Mouse (Mus musculus) kidney, adult 8-10 months (tissue): ENCODE data around the gene 2610002M06Rik.

Source experiments
- DNase-seq, 2 experiments: peaks; one replicate each; pipeline ENCODE4 v3.0.0; 2022

2610002M06Rik gene

GRCm38 (mm10) chrX:107816218-107816554, at the start of gene 2610002M06Rik:
2610002M06Rik (minus strand) TSS chrX:107816334.
- peak; percentile 83 to 88 for DNase-seq

- no peak for DNase-seq
Measured at GRCm38 (mm10) chrX:107858165-107858564, 42.0 kb upstream of the 2610002M06Rik start.

GRCm38 (mm10) chrX:107816726-107817125, 592 bp upstream of the 2610002M06Rik start:
- no peak for DNase-seq

- peak; percentile 32 to 33 for DNase-seq
Measured at GRCm38 (mm10) chrX:107815502-107816217, 474 bp downstream of the 2610002M06Rik start.

- no peak for DNase-seq
Measured at GRCm38 (mm10) chrX:107812120-107812519, 4.0 kb downstream of the 2610002M06Rik start.

- DNase-seq, result no peak
Measured at GRCm38 (mm10) chrX:107796919-107797318, 19.2 kb downstream of the 2610002M06Rik start.

- DNase-seq, result no peak
Measured at GRCm38 (mm10) chrX:107795785-107796184, 20.3 kb downstream of the 2610002M06Rik start.

GRCm38 (mm10) chrX:107792290-107792689, 23.8 kb downstream of the 2610002M06Rik start, which contains the start of gene Tent5d:
Tent5d (plus strand) TSS chrX:107792590.
- no peak for DNase-seq

GRCm38 (mm10) chrX:107790750-107791493, 25.2 kb downstream of the 2610002M06Rik start:
- no peak for DNase-seq

GRCm38 (mm10) chrX:107790136-107790535, 26.0 kb downstream of the 2610002M06Rik start:
- no peak for DNase-seq

GRCm38 (mm10) chrX:107767896-107768295, 48.2 kb downstream of the 2610002M06Rik start:
- no peak for DNase-seq
